Mouse (Mus musculus): ENCODE data around the gene Ust. TPM values are rescaled to one million over a fixed set of nuclear protein-coding genes. Genes with fewer than 3 reads are reported as not detected.

Gene Ust
- polyA plus RNA-seq, 1 experiment from 2014 or later, result 2.5 TPM

DNA sequence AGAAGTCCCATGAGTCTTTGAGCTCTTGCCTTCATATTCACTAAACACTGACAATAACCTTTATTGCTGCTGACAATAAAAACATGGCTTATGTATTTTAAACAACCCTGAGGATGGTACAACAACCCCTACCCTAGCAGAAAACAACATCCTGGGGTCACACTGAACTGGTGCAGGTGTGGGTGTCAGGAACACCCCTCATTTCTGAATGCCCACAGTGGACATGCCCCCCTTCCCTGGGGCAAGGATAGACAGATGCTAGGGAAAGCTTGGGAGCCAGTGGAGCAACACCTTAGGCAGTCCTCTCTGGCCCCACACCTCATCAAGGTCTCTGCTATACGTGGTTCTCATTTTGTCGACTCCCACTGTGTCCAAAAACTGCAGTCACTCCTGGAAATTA, 343.9 kb downstream of the Ust start:
- WGBS, result 84% methylated on average over 2 of the region's 2 CpGs
- Histone ChIP-seq H3K4me2 (ENCODE audit: low read depth, low read length) (no peak overlapping the region), H3K27ac (ENCODE audit: low read length) (no peak overlapping the region), H3K36me3 (ENCODE audit: control insufficient read depth, insufficient read depth, low read length) (no peaks in the 10 kb centered on the region), H3K9me3 (ENCODE audit: control insufficient read depth, low read length) (no peaks in the 10 kb centered on the region), H3K4me1 (ENCODE audit: control insufficient read depth, insufficient read depth, low read length) (no peaks in the 10 kb centered on the region), H3K27me3 (replicated peaks; ENCODE audit: control insufficient read depth, insufficient read depth, low read length) (no peaks in the 10 kb centered on the region), H3K9ac (ENCODE audit: low read depth, low read length) (no peak overlapping the region), H3K4me3 (ENCODE audit: low read length) (no peak overlapping the region)
- ATAC-seq, result no peak

DNA sequence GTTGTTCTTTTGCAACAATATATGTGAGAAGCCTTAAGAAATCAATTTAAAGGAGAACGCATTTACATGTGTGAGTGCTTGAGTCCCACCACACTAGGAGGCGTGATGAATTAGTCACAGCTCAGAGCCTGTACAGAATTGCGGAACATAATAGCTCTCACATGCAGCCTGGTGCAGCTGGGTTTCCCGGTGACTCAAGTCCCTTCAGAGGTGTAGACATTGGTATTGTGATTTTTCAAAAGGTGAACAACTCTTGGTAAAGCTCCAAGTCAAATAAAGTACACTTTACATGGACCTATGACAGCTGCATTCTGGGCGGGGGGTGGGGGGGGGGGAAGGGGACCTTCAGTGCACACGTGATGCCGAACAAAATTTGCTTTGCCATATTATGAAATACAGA, 344.4 kb downstream of the Ust start:
- ATAC-seq, result no peak
- Histone ChIP-seq H3K9me3 (ENCODE audit: control insufficient read depth, low read length) (no peaks in the 10 kb centered on the region; the same call in 1 of the 2 replicates), H3K4me2 (ENCODE audit: low read depth, low read length) (no peak overlapping the region), H3K36me3 (ENCODE audit: control insufficient read depth, insufficient read depth, low read length) (no peaks in the 10 kb centered on the region), H3K9ac (ENCODE audit: low read depth, low read length) (no peak overlapping the region), H3K27me3 (replicated peaks; ENCODE audit: control insufficient read depth, insufficient read depth, low read length) (no peaks in the 10 kb centered on the region), H3K27ac (ENCODE audit: low read length) (no peak overlapping the region), H3K4me3 (ENCODE audit: low read length) (no peak overlapping the region), H3K4me1 (ENCODE audit: control insufficient read depth, insufficient read depth, low read length) (no peaks in the 10 kb centered on the region)
- 80% methylated on average over 7 of the region's 7 CpGs for WGBS

DNA sequence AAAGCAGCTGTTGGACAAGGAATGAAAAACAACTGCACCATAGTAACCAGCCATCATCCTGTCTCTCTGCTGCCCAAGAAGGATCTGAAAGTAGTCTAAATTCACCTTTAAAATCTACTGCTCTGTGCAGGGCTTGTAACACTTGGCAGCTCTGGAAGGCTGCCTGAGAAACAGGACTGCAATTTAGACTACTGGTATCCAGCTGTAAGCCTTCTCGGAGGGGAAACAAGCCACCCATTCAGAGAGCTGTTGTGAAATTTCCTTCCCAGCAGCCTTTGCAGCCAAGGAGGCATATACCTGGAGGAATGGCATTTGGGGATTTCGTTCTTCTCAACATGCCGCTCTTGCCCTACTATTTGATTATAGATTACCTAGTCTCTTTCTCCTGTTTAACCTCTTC, 345.6 kb downstream of the Ust start:
- Histone ChIP-seq H3K4me2 (ENCODE audit: low read depth, low read length) (no peak overlapping the region), H3K27ac (ENCODE audit: low read length) (no peak overlapping the region), H3K4me3 (ENCODE audit: low read length) (no peak overlapping the region), H3K36me3 (ENCODE audit: control insufficient read depth, insufficient read depth, low read length) (no peaks in the 10 kb centered on the region), H3K4me1 (ENCODE audit: control insufficient read depth, insufficient read depth, low read length) (no peaks in the 10 kb centered on the region), H3K9me3 (ENCODE audit: control insufficient read depth, low read length) (peaks cover 6% of the 10 kb centered on the region), H3K27me3 (replicated peaks; ENCODE audit: control insufficient read depth, insufficient read depth, low read length) (no peaks in the 10 kb centered on the region), H3K9ac (ENCODE audit: low read depth, low read length) (no peak overlapping the region)
- 48% methylated on average over 3 of the region's 3 CpGs for WGBS
- no peak for ATAC-seq

DNA sequence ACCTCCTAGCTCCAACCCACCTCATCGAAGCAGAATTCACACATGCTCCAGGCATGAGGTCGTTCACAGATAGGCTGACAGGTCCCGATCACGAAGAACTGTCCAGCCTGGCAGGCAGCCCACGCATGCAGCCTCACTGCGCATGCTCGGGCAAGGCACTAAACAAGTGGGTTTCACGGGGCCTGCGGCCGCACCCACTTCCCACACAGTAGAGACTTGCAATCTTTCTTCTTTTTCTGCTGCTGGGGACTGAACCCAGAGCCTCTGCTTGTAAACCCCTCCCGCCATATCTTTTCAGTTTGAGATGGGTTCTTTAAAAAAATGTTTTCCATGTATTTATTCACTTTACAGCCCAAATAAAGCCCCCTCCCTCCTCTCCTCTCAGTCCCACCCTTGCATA, 347.1 kb downstream of the Ust start:
- Histone ChIP-seq H3K9me3 (ENCODE audit: control insufficient read depth, low read length) (peaks cover 6% of the 10 kb centered on the region), H3K4me1 (ENCODE audit: control insufficient read depth, insufficient read depth, low read length) (no peaks in the 10 kb centered on the region), H3K4me2 (ENCODE audit: low read depth, low read length) (no peak overlapping the region), H3K4me3 (ENCODE audit: low read length) (no peak overlapping the region), H3K27me3 (replicated peaks; ENCODE audit: control insufficient read depth, insufficient read depth, low read length) (no peaks in the 10 kb centered on the region), H3K36me3 (ENCODE audit: control insufficient read depth, insufficient read depth, low read length) (no peaks in the 10 kb centered on the region), H3K9ac (ENCODE audit: low read depth, low read length) (no peak overlapping the region), H3K27ac (ENCODE audit: low read length) (no peak overlapping the region)
- ATAC-seq, result no peak
- 80% methylated on average over 11 of the region's 11 CpGs for WGBS

Data from intestine, embryonic 16.5 days (tissue).